Comparison of ENCODE assay signal across 8 mouse cellular contexts in genomic region chr2:179681386-179681785, GRCm38 (mm10).
DNase-seq lines count a peak whose midpoint lies in the region.

No protein-coding gene starts in this region.

- peak; percentile 29 for DNase-seq in adrenal gland, postnatal 10 days
- DNase-seq in adrenal gland, adult 8-10 months: no peak
- DNase-seq in layer of hippocampus, adult 11-12 months (ENCODE audit: low spot score): peak; percentile 26
- DNase-seq in layer of hippocampus, adult 9-11 months: no peak
- DNase-seq in adrenal gland, postnatal 36 days: peak; percentile 28 to 29
- peak; percentile 60 to 64 for DNase-seq in layer of hippocampus, postnatal 10 days (ENCODE audit: low spot score in 2 of 2)
- peak; percentile 5 for DNase-seq in skeletal muscle tissue, adult 2 months (ENCODE audit: low read depth, low spot score)
- no peak for DNase-seq in spleen, postnatal 36 days (ENCODE audit: low spot score in 2 of 2)

Comparison
In these comparisons a context has a peak if more than half of its experiments do, and no peak if none do; other contexts are left out.
1. DNase-seq: peak in adrenal gland, postnatal 10 days (single experiment), layer of hippocampus, adult 11-12 months (single experiment), adrenal gland, postnatal 36 days (2 of 2), layer of hippocampus, postnatal 10 days (2 of 2) and skeletal muscle tissue, adult 2 months (single experiment); none in adrenal gland, adult 8-10 months (single experiment), layer of hippocampus, adult 9-11 months (single experiment) and spleen, postnatal 36 days (0 of 2).